Mouse (Mus musculus) heart, embryonic 14.5 days (tissue): ENCODE measurements at regions not wholly inside any gene's neighbourhood (a gene's known extent, or its start where the extent isn't known, plus 50 kb on each side); places are given as distances from the start of the nearest gene placed in this dataset.

Experiments
- ATAC-seq: fragments of 200-750 bp; cut with Nextera tagmentation; 2 replicates; pipeline ENCODE4 v1.8.0; 2017; ENCODE audit warnings: low read depth, moderate TSS enrichment; ENCODE audit not compliant: insufficient number of reproducible peaks, insufficient read depth, low FRiP score
- H3K27ac ChIP-seq, 2 experiments: fragments of 200-500 bp in 1 of 2; fragments of 300-500 bp in 1 of 2; sonication (generic) in 1 of 2; replicated peaks in 1 of 2; 2 replicates each; pipeline ENCODE4 v1.5.1; 2012 to 2014; ENCODE audit warnings: low read depth in 2 of 2, low read length in 2 of 2, control low read depth in 1 of 2, mild to moderate bottlenecking in 1 of 2, mixed read lengths in 1 of 2; ENCODE audit not compliant: control insufficient read depth in 1 of 2, insufficient read depth in 1 of 2
- H3K27me3 ChIP-seq: fragments of 300-500 bp; sonication (generic); 2 replicates; pipeline ENCODE4 v1.6.1; 2014; ENCODE audit warnings: mild to moderate bottlenecking, low read length, control low read depth; ENCODE audit not compliant: control insufficient read depth, insufficient read depth
- H3K36me3 ChIP-seq: fragments of 300-500 bp; sonication (generic); 2 replicates; pipeline ENCODE4 v1.6.1; 2014; ENCODE audit warnings: mild to moderate bottlenecking, control low read depth, low read length, mixed read lengths; ENCODE audit not compliant: control insufficient read depth, insufficient read depth
- H3K4me1 ChIP-seq, 2 experiments: fragments of 200-500 bp in 1 of 2; fragments of 300-500 bp in 1 of 2; sonication (generic) in 1 of 2; 2 replicates each; pipeline ENCODE4 v1.6.1; 2012 to 2014; ENCODE audit warnings: low read length in 2 of 2, control low read depth in 1 of 2, mixed read lengths in 1 of 2; ENCODE audit not compliant: control insufficient read depth in 2 of 2, insufficient read depth in 2 of 2
- H3K4me2 ChIP-seq: fragments of 300-500 bp; sonication (generic); 2 replicates; pipeline ENCODE4 v1.6.1; 2014; ENCODE audit warnings: mild to moderate bottlenecking, low read length
- H3K4me3 ChIP-seq, 2 experiments: fragments of 200-500 bp in 1 of 2; fragments of 300-500 bp in 1 of 2; sonication (generic) in 1 of 2; 2 replicates each; pipeline ENCODE4 v1.5.1; 2012 to 2014; ENCODE audit warnings: low read length in 2 of 2, mild to moderate bottlenecking in 2 of 2, control low read depth in 1 of 2, low read depth in 1 of 2, moderate library complexity in 1 of 2; ENCODE audit not compliant: control insufficient read depth in 1 of 2, insufficient read depth in 1 of 2
- H3K9ac ChIP-seq: fragments of 300-500 bp; sonication (generic); 2 replicates; pipeline ENCODE4 v1.6.1; 2014; ENCODE audit warnings: mild to moderate bottlenecking, low read length
- H3K9me3 ChIP-seq: fragments of 300-500 bp; sonication (generic); 2 replicates; pipeline ENCODE4 v1.6.1; 2016; ENCODE audit warnings: low read length, control low read depth; ENCODE audit not compliant: control insufficient read depth
- WGBS: fragments of 180-500 bp; shearing (Covaris S2); extraction: QIAGEN DNeasy Blood & Tissue Kit; methylation state at CpG from one replicate; pipeline ENCODE4 v1.1.7; 2014; 5-methylcytosine and 5-hydroxymethylcytosine counted together

GRCm38 (mm10) chr12:8844748-8845147, 73.6 kb downstream of the Sdc1 start:
- Histone ChIP-seq H3K4me2 (no peak overlapping the region), H3K27ac (no peak overlapping the region), H3K9me3 (no peaks in the 10 kb centered on the region), H3K27me3 (no peaks in the 10 kb centered on the region), H3K4me1 (no peaks in the 10 kb centered on the region), H3K9ac (no peak overlapping the region), H3K36me3 (no peaks in the 10 kb centered on the region), H3K4me3 (no peak overlapping the region)
- ATAC-seq: no peak
- 80% methylated on average over 5 of the region's 5 CpGs for WGBS

- ATAC-seq: no peak
- 88% methylated on average over 8 of the region's 8 CpGs for WGBS
- H3K4me2 ChIP-seq: no peak overlapping the region
Measured at GRCm38 (mm10) chr12:8845443-8845842, 74.3 kb downstream of the Sdc1 start.

GRCm38 (mm10) chr12:8846425-8847226, 74.8 kb upstream of the Laptm4a start:
- no peak overlapping the region for H3K9ac ChIP-seq
- H3K9me3 ChIP-seq: no peaks in the 10 kb centered on the region
- no peaks in the 10 kb centered on the region for H3K4me1 ChIP-seq
- H3K27me3 ChIP-seq: no peaks in the 10 kb centered on the region
- ATAC-seq: no peak
- 66% methylated on average over 16 of the region's 16 CpGs for WGBS
- H3K4me3 ChIP-seq: no peak overlapping the region
- no peak overlapping the region for H3K27ac ChIP-seq
- H3K4me2 ChIP-seq: no peak overlapping the region
- no peaks in the 10 kb centered on the region for H3K36me3 ChIP-seq

More at GRCm38 (mm10) chr12:8845443-8845842, 74.3 kb downstream of the Sdc1 start:
- H3K4me1 ChIP-seq: no peaks in the 10 kb centered on the region
- no peak overlapping the region for H3K9ac ChIP-seq
- no peaks in the 10 kb centered on the region for H3K27me3 ChIP-seq
- no peak overlapping the region for H3K27ac ChIP-seq
- H3K4me3 ChIP-seq: no peak overlapping the region
- H3K9me3 ChIP-seq: no peaks in the 10 kb centered on the region
- no peaks in the 10 kb centered on the region for H3K36me3 ChIP-seq

- no peak overlapping the region for H3K9ac ChIP-seq
- ATAC-seq: no peak
- 81% methylated on average over 10 of the region's 10 CpGs for WGBS
- H3K9me3 ChIP-seq: no peaks in the 10 kb centered on the region
- no peak overlapping the region for H3K4me2 ChIP-seq
- no peak overlapping the region for H3K27ac ChIP-seq
- H3K4me3 ChIP-seq: no peak overlapping the region
- H3K27me3 ChIP-seq: no peaks in the 10 kb centered on the region
- H3K4me1 ChIP-seq: no peaks in the 10 kb centered on the region
- H3K36me3 ChIP-seq: no peaks in the 10 kb centered on the region
Measured at GRCm38 (mm10) chr12:8847227-8847857, 74.1 kb upstream of the Laptm4a start.

GRCm38 (mm10) chr12:8847858-8848383, 73.5 kb upstream of the Laptm4a start:
- Histone ChIP-seq H3K27me3 (no peaks in the 10 kb centered on the region), H3K4me2 (no peak overlapping the region), H3K9ac (no peak overlapping the region), H3K9me3 (no peaks in the 10 kb centered on the region), H3K4me1 (no peaks in the 10 kb centered on the region), H3K4me3 (no peak overlapping the region), H3K36me3 (no peaks in the 10 kb centered on the region), H3K27ac (no peak overlapping the region)
- 83% methylated on average over 8 of the region's 8 CpGs for WGBS
- ATAC-seq: no peak

- no peaks in the 10 kb centered on the region for H3K36me3 ChIP-seq
- no peak for ATAC-seq
- H3K4me1 ChIP-seq: peaks cover 14 to 23% of the 10 kb centered on the region in 2 experiments
- H3K9ac ChIP-seq: no peak overlapping the region
- no peak overlapping the region for H3K4me2 ChIP-seq
- H3K9me3 ChIP-seq: no peaks in the 10 kb centered on the region
- no peak overlapping the region for H3K4me3 ChIP-seq
- 72% methylated on average over 4 of the region's 4 CpGs for WGBS
- no peak overlapping the region for H3K27ac ChIP-seq
- H3K27me3 ChIP-seq: no peaks in the 10 kb centered on the region
Measured at GRCm38 (mm10) chr12:8853858-8854257, 67.6 kb upstream of the Laptm4a start.

- no peak for ATAC-seq
- no peaks in the 10 kb centered on the region for H3K9me3 ChIP-seq
- 71% methylated on average over 4 of the region's 4 CpGs for WGBS
Measured at GRCm38 (mm10) chr12:8854401-8854800, 67.1 kb upstream of the Laptm4a start.

More at GRCm38 (mm10) chr12:8854401-8854800, 67.1 kb upstream of the Laptm4a start:
- Histone ChIP-seq H3K4me2 (no peak overlapping the region), H3K4me3 (no peak overlapping the region), H3K27ac (no peak overlapping the region), H3K9ac (no peak overlapping the region), H3K4me1 (peaks cover 20 to 29% of the 10 kb centered on the region in 2 experiments), H3K36me3 (no peaks in the 10 kb centered on the region), H3K27me3 (no peaks in the 10 kb centered on the region)
